Mouse (Mus musculus) CH12.LX (cell line): ENCODE data around the gene Emc8. TPM values are rescaled to one million over a fixed set of nuclear protein-coding genes. Genes with fewer than 3 reads are reported as not detected.

Experiments
- DNase-seq: peaks from one replicate; pipeline ENCODE4 v3.0.0-alpha.2; 2013; ENCODE audit errors: extremely low read depth
- H3K27ac ChIP-seq: 2 replicates; pipeline ENCODE4 v1.5.1; 2012; ENCODE audit warnings: low read depth, mild to moderate bottlenecking, control low read depth, moderate library complexity; ENCODE audit not compliant: insufficient read depth
- H3K27me3 ChIP-seq: replicated peaks from 2 replicates; pipeline ENCODE3; 2012; ENCODE audit warnings: inconsistent platforms
- H3K36me3 ChIP-seq, 2 experiments: replicated peaks in 1 of 2; 2 replicates each; pipeline versions ENCODE3 to v1.6.1; 2012; ENCODE audit warnings: inconsistent platforms in 1 of 2, low read length in 1 of 2, mild to moderate bottlenecking in 1 of 2, mixed read lengths in 1 of 2, moderate library complexity in 1 of 2; ENCODE audit not compliant: control insufficient read depth in 1 of 2, insufficient read depth in 1 of 2
- H3K4me1 ChIP-seq, 2 experiments: 2 replicates each; pipeline ENCODE4 v1.6.1; 2012; ENCODE audit warnings: inconsistent platforms in 1 of 2, moderate library complexity in 1 of 2; ENCODE audit not compliant: insufficient read depth in 2 of 2, control insufficient read depth in 1 of 2
- H3K4me2 ChIP-seq: 2 replicates; pipeline ENCODE4 v1.6.1; 2012; ENCODE audit warnings: low read depth, mild to moderate bottlenecking, control low read depth; ENCODE audit not compliant: poor library complexity, insufficient read depth, severe bottlenecking
- H3K4me3 ChIP-seq, 3 experiments: fragments of 150-350 bp in 1 of 3; sonication (generic) in 1 of 3; replicated peaks in 1 of 3; 2 replicates each; pipeline versions ENCODE3 to v1.5.1; 2011 to 2012; ENCODE audit warnings: low read depth in 2 of 3, low read length in 2 of 3, mild to moderate bottlenecking in 2 of 3, moderate library complexity in 2 of 3, control low read depth in 1 of 3, improper control_type of control experiment in 1 of 3, inconsistent platforms in 1 of 3, mixed read lengths in 1 of 3; ENCODE audit not compliant: poor library complexity in 1 of 3
- H3K79me2 ChIP-seq: replicated peaks from 2 replicates; pipeline ENCODE4 v1.6.1; 2012; ENCODE audit warnings: mild to moderate bottlenecking, moderate library complexity; ENCODE audit not compliant: control insufficient read depth, poor library complexity, insufficient read depth, severe bottlenecking; ENCODE audit errors: extremely low read depth
- H3K9ac ChIP-seq: 2 replicates; pipeline ENCODE4 v1.6.1; 2012; ENCODE audit warnings: low read depth, mild to moderate bottlenecking, control low read depth, moderate library complexity; ENCODE audit not compliant: insufficient read depth
- H3K9me3 ChIP-seq: replicated peaks from 2 replicates; pipeline ENCODE3; 2012; ENCODE audit warnings: low read length, inconsistent platforms, mixed read lengths
- CHD2 ChIP-seq: IDR thresholded peaks from 2 replicates; pipeline ENCODE4 v1.6.1; 2011; ENCODE audit warnings: low read length, improper control_type of control experiment
- CTCF ChIP-seq, 2 experiments: IDR thresholded peaks in 1 of 2; conservative IDR thresholded peaks in 1 of 2; 2 replicates each; pipeline ENCODE4 v1.5.1; 2011 to 2012; ENCODE audit warnings: low read depth in 2 of 2, low read length in 2 of 2, improper control_type of control experiment in 1 of 2, inconsistent platforms in 1 of 2, mild to moderate bottlenecking in 1 of 2, moderate library complexity in 1 of 2
- E2F4 ChIP-seq: IDR thresholded peaks from 2 replicates; pipeline ENCODE4 v1.6.1; 2011; ENCODE audit warnings: low read depth, low read length, improper control_type of control experiment; ENCODE audit not compliant: insufficient replicate concordance
- ELF1 ChIP-seq: IDR thresholded peaks from 2 replicates; pipeline ENCODE4 v1.6.1; 2014; ENCODE audit warnings: low read depth, mild to moderate bottlenecking, inconsistent platforms, low read length, improper control_type of control experiment
- EP300 ChIP-seq: IDR thresholded peaks from 2 replicates; pipeline ENCODE4 v1.6.1; 2011; ENCODE audit warnings: low read length, improper control_type of control experiment
- ETS1 ChIP-seq: conservative IDR thresholded peaks from 2 replicates; pipeline ENCODE4 v1.6.1; 2012; ENCODE audit warnings: low read depth, mild to moderate bottlenecking, inconsistent platforms, low read length, improper control_type of control experiment, moderate library complexity
- GABPA ChIP-seq: IDR thresholded peaks from 2 replicates; pipeline ENCODE4 v1.6.1; 2012; ENCODE audit warnings: low read depth, low read length, improper control_type of control experiment, inconsistent platforms; ENCODE audit not compliant: insufficient replicate concordance
- HCFC1 ChIP-seq: IDR thresholded peaks from 2 replicates; pipeline ENCODE4 v1.6.1; 2012; ENCODE audit warnings: low read depth, mild to moderate bottlenecking, inconsistent platforms, low read length, improper control_type of control experiment
- IRF4 ChIP-seq: IDR thresholded peaks from 2 replicates; pipeline ENCODE4 v1.6.1; 2014; ENCODE audit warnings: low read depth, mild to moderate bottlenecking, inconsistent platforms, low read length, improper control_type of control experiment
- JUN ChIP-seq: IDR thresholded peaks from 2 replicates; pipeline ENCODE4 v1.6.1; 2011; ENCODE audit warnings: low read depth, mild to moderate bottlenecking, low read length, improper control_type of control experiment, moderate library complexity; ENCODE audit not compliant: insufficient read depth
- JUND ChIP-seq: conservative IDR thresholded peaks from 2 replicates; pipeline ENCODE4 v1.6.1; 2011; ENCODE audit warnings: low read depth, low read length, improper control_type of control experiment
- KAT2A ChIP-seq: IDR thresholded peaks from 2 replicates; pipeline ENCODE4 v1.6.1; 2012; ENCODE audit warnings: low read length, improper control_type of control experiment, inconsistent platforms; ENCODE audit not compliant: insufficient replicate concordance
- MAX ChIP-seq: IDR thresholded peaks from 2 replicates; pipeline ENCODE4 v1.6.1; 2011; ENCODE audit warnings: low read length, improper control_type of control experiment
- MEF2A ChIP-seq: IDR thresholded peaks from 2 replicates; pipeline ENCODE4 v1.6.1; 2014; ENCODE audit warnings: low read depth, mild to moderate bottlenecking, inconsistent platforms, low read length, improper control_type of control experiment, borderline replicate concordance
- MXI1 ChIP-seq: IDR thresholded peaks from 2 replicates; pipeline ENCODE4 v1.6.1; 2011; ENCODE audit warnings: mild to moderate bottlenecking, low read depth, low read length, improper control_type of control experiment
- MYC ChIP-seq: IDR thresholded peaks from 2 replicates; pipeline ENCODE4 v1.6.1; 2011; ENCODE audit warnings: low read depth, mild to moderate bottlenecking, improper control_type of control experiment, low read length
- NELFE ChIP-seq: IDR thresholded peaks from 2 replicates; pipeline ENCODE4 v1.6.1; 2011; ENCODE audit warnings: low read depth, low read length, improper control_type of control experiment
- NRF1 ChIP-seq: IDR thresholded peaks from 2 replicates; pipeline ENCODE4 v1.6.1; 2014; ENCODE audit warnings: low read depth, mild to moderate bottlenecking, inconsistent platforms, low read length, improper control_type of control experiment, moderate library complexity
- POLR2A ChIP-seq: IDR thresholded peaks from 2 replicates; pipeline ENCODE4 v1.6.1; 2011; ENCODE audit warnings: low read depth, mild to moderate bottlenecking, improper control_type of control experiment, low read length
- POLR2AphosphoS2 ChIP-seq: IDR thresholded peaks from 2 replicates; pipeline ENCODE4 v1.6.1; 2011; ENCODE audit warnings: low read depth, low read length, improper control_type of control experiment
- RCOR1 ChIP-seq: conservative IDR thresholded peaks from 2 replicates; pipeline ENCODE4 v1.6.1; 2012; ENCODE audit warnings: low read depth, mild to moderate bottlenecking, inconsistent platforms, low read length, improper control_type of control experiment
- SIN3A ChIP-seq: IDR thresholded peaks from 2 replicates; pipeline ENCODE4 v1.6.1; 2012; ENCODE audit warnings: low read length, improper control_type of control experiment, inconsistent platforms
- SMC3 ChIP-seq: IDR thresholded peaks from 2 replicates; pipeline ENCODE4 v1.6.1; 2011; ENCODE audit warnings: low read depth, low read length, improper control_type of control experiment
- TBP ChIP-seq: conservative IDR thresholded peaks from 2 replicates; pipeline ENCODE4 v1.6.1; 2011; ENCODE audit warnings: low read depth, low read length, improper control_type of control experiment
- USF1 ChIP-seq: IDR thresholded peaks from 2 replicates; pipeline ENCODE4 v1.6.1; 2014; ENCODE audit warnings: low read depth, mild to moderate bottlenecking, inconsistent platforms, low read length, improper control_type of control experiment
- ZC3H11A ChIP-seq: IDR thresholded peaks from 2 replicates; pipeline ENCODE4 v1.6.1; 2012; ENCODE audit warnings: low read depth, mild to moderate bottlenecking, inconsistent platforms, low read length, improper control_type of control experiment
- ZKSCAN1 ChIP-seq: IDR thresholded peaks from 2 replicates; pipeline ENCODE4 v1.6.1; 2012; ENCODE audit warnings: low read depth, inconsistent platforms, low read length, improper control_type of control experiment, borderline replicate concordance
- ZMIZ1 ChIP-seq: IDR thresholded peaks from 2 replicates; pipeline ENCODE4 v1.6.1; 2012; ENCODE audit warnings: low read depth, mild to moderate bottlenecking, inconsistent platforms, low read length, improper control_type of control experiment
- ZNF384 ChIP-seq: IDR thresholded peaks from 2 replicates; pipeline ENCODE4 v1.6.1; 2012; ENCODE audit warnings: low read depth, low read length, improper control_type of control experiment, inconsistent platforms
- dilution Hi-C: fragments of 300-500 bp; cut with MboI; formaldehyde crosslinking; loops from 2 replicates; pipeline ENCODE4 v1.14.3; 2020; ENCODE audit warnings: low sequenced_read_pairs; ENCODE audit not compliant: extremely low pct_unique_long_range_greater_than_20kb, extremely low pct_ligation_motif_present
- in situ Hi-C: fragments of 300-500 bp; cut with MboI; formaldehyde crosslinking; loops from 3 replicates; pipeline ENCODE4 v1.14.3; 2019; ENCODE audit warnings: low sequenced_read_pairs, low pct_ligation_motif_present, low pct_unique_long_range_greater_than_20kb, mixed read lengths
- polyA plus RNA-seq: library from polyadenylated mRNA; unstranded; fragments of >175 nt; gene quantifications from 2 replicates; pipeline ENCODE4 v1.2.1, GENCODE M21; 2012; ENCODE audit warnings: low read depth; ENCODE audit not compliant: insufficient read length
- total RNA-seq, 2 experiments: library from RNA; depleted of rRNA; stranded (reverse); fragments of 300-350 nt in 1 of 2; fragments of >200 nt in 1 of 2; gene quantifications; 2 replicates each; pipeline ENCODE4 v1.2.3; 2012 to 2014

Emc8 gene
- total and polyA plus RNA-seq, 3 experiments: 33.4 to 184 (median 113) TPM

DNA sequence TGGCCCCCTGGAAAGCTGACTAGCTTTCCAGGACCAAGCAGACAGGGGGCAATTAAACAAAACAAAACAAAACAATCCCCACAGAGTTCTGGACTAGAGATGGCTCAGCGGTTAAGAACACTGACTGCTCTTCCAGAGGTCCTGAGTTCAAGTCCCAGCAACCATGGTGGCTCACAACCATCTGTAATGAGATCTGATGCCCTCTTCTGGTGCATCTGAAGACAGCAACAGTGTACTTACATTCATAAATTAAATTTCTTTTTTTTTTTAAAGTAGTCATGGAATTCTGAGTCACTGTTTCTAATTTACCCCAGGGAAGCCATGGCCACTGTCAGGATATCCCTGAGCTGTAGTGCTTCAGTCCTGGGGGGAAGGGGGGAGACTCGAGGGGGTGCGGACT is 53.9 kb downstream of the Emc8 start:
- no peak for DNase-seq
- no peaks in the 10 kb centered on the region for H3K36me3 ChIP-seq
- no peak overlapping the region for H3K9ac ChIP-seq
- H3K4me2 ChIP-seq: no peak overlapping the region
- dilution Hi-C loops (no loop called here), in situ Hi-C loops (loop anchor here (5.0 to 10.0 kb wide), 2 partner anchors 282 to 430 kb away; no protein-coding TSS in a partner anchor)
- TF ChIP-seq HCFC1: no peak
- TF ChIP-seq POLR2A: no peak
- no peak for TF ChIP-seq POLR2AphosphoS2
- no peak for TF ChIP-seq JUND
- no peak for TF ChIP-seq MXI1
- TF ChIP-seq JUN: no peak
- no peak for TF ChIP-seq MYC
- TF ChIP-seq SIN3A: no peak
- TF ChIP-seq RCOR1: no peak
- no peak for TF ChIP-seq TBP
- no peak for TF ChIP-seq ZKSCAN1
- TF ChIP-seq NELFE: no peak
- TF ChIP-seq MAX: no peak
- no peak for TF ChIP-seq CHD2
- TF ChIP-seq KAT2A: no peak
- no peak for TF ChIP-seq SMC3
- TF ChIP-seq E2F4: no peak
- no peak for TF ChIP-seq NRF1
- no peaks in the 10 kb centered on the region for H3K79me2 ChIP-seq
- H3K4me1 ChIP-seq: no peaks in the 10 kb centered on the region
- H3K9me3 ChIP-seq: peaks cover 8% of the 10 kb centered on the region
- H3K4me3 ChIP-seq: no peak overlapping the region
- H3K27me3 ChIP-seq: peaks cover 49% of the 10 kb centered on the region
- no peak overlapping the region for H3K27ac ChIP-seq

DNA sequence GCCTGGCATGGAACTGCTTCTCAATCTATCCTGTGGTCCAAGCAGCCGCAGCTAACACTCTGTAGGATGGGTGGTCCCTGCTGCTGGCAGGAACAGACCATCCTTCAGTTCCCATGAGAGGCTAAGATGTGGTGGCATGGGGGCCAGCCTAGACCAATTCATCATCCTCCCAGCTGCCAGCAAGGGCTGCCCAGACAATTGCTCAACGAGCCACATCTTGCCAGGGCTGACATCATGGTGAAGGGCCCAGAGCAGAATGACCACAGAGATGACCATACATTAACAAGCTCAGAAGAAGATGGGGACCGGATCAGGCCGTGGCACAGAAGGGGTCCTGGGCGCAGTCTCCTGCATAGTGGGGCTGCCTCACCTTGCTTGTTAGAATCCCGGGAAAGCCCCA is 57.5 kb downstream of the Emc8 start:
- Histone ChIP-seq H3K4me1 (peaks cover 7 to 14% of the 10 kb centered on the region in 2 experiments), H3K79me2 (no peaks in the 10 kb centered on the region), H3K27ac (no peak overlapping the region), H3K27me3 (peaks cover 56% of the 10 kb centered on the region), H3K4me2 (no peak overlapping the region), H3K9ac (no peak overlapping the region), H3K9me3 (peaks cover 8% of the 10 kb centered on the region), H3K36me3 (no peaks in the 10 kb centered on the region), H3K4me3 (no peak overlapping the region)
- dilution Hi-C loops (no loop called here), in situ Hi-C loops (loop anchor here (5.0 to 10.0 kb wide), 2 partner anchors 279 to 426 kb away; no protein-coding TSS in a partner anchor)
- no peak for DNase-seq
- TF ChIP-seq CTCF (conservative IDR thresholded peaks at IDR 0.05 in 1 of 2, IDR thresholded peaks at IDR 0.05 in 1 of 2; ENCODE audit: low read depth in 2 of 2, low read length in 2 of 2): no peak
- TF ChIP-seq ELF1: no peak
- TF ChIP-seq USF1: no peak
- no peak for TF ChIP-seq IRF4
- no peak for TF ChIP-seq EP300
- no peak for TF ChIP-seq ZNF384
- TF ChIP-seq ETS1: no peak
- no peak for TF ChIP-seq MAX
- TF ChIP-seq E2F4: no peak
- TF ChIP-seq MEF2A: no peak
- no peak for TF ChIP-seq ZMIZ1
- TF ChIP-seq NRF1: no peak
- no peak for TF ChIP-seq ZC3H11A
- TF ChIP-seq CHD2: no peak
- no peak for TF ChIP-seq SMC3
- TF ChIP-seq HCFC1: no peak
- TF ChIP-seq GABPA: no peak
